Mouse (Mus musculus) induced T-regulatory cell, adult 2 months (primary cell): Measurements from ENCODE around the gene Fam184b.
"Not testable (repeated sequence)": the region's sequence is repeated elsewhere in the genome, so short reads cannot be mapped to it uniquely, and the experiment has no call there.

Source experiments
- DNase-seq: peaks from one replicate; pipeline ENCODE4 v3.0.0-alpha.2; 2012; ENCODE audit warnings: low read depth

The Fam184b gene

DNA sequence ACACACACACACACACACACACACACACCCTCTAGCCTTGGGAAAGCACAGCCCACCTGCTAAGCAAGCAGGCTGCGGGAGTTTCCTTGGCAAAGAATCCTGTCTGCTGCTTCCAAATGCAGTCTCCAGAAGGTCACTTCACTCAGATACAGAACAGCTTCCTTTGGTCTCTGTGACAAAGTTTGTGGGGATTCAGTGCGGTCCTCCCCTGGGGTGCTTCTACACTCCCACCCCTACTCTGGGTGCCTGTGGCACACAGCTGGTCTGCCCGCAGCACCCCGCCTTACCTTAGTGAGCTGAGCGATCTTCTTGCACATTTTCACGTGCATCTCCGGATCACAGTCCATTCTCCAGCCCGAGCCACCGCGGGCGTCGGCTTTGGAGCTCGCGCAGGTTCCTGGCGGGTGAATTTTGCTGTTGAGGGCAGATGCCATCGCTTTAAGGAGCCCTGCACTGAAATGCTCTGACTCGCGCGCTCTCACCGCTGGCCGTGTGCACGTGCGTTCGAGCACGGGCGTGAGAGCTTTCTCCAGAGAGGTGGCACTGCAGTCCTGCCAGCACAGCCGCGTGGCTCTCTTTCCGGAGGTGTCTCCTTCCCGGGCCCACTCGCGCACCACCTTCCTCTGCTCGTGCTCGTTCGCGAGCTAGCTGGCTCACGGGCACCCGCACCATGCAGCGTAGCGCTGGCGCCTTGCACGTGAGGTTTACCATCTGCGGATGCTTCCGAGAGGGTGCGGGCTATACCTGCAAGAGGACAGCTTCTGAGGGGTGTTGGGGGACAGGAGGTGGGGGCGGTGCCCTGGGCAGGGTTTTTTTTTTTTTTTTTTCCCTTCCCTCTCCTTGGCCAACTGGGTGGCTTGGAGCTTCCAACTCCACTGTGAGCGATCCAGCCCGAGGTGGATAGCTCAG, at the start of gene Fam184b:
Gene Fam184b (minus strand): TSS at position 809 of the 909 bp plus-strand sequence.
- peak; percentile 29 for DNase-seq

- DNase-seq: no peak
These were observed 49.7 kb upstream of the Fam184b start for GRCm38 (mm10) chr5:45689152-45689551.

- DNase-seq: no peak
These were observed 46.8 kb upstream of the Fam184b start for GRCm38 (mm10) chr5:45686223-45686622.

GRCm38 (mm10) chr5:45685243-45685642, 45.8 kb upstream of the Fam184b start:
- DNase-seq: no peak

- DNase-seq: no peak
These were observed 44.0 kb upstream of the Fam184b start for GRCm38 (mm10) chr5:45683388-45683787.

DNA sequence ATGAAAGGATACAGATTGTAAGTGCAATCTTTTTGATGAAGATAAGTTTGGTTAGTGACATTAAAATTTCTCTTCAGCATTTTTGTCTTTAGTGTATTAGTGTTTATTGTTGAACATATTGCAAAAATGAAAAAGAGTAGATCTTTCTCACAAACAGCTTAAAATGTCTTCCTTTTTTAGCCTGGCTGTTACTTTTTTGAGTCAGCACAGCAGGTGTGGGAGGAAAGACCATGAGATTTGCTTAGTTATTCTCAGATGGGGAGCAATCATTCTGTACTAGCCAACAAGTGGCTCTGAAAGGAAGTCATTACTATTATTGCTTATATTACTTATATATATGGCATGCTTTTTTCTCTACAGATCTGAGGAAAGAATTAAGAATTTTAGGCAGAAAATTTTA, 40.5 kb upstream of the Fam184b start:
- DNase-seq: no peak

- no peak for DNase-seq
These were observed 38.2 kb upstream of the Fam184b start for GRCm38 (mm10) chr5:45677639-45678038.

DNA sequence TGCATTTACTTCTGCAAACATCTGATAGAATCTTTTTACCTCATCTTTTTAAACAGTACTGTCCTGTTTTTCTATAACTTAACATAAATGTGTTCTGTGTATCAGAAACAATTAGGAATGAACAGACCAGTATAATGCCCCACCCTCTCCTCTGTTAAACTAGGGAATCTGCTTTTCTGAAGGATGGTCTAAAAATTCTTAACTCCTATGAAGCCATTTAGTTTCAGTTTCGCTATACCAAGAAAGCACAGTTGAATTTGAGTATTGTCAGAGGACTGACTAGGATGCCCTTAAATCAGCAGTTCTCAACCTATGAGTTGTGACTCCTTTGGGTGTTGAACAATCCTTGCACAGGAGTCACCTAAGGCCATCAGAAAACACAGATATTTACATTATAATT, 35.6 kb upstream of the Fam184b start:
- peak; percentile 52 for DNase-seq

DNA sequence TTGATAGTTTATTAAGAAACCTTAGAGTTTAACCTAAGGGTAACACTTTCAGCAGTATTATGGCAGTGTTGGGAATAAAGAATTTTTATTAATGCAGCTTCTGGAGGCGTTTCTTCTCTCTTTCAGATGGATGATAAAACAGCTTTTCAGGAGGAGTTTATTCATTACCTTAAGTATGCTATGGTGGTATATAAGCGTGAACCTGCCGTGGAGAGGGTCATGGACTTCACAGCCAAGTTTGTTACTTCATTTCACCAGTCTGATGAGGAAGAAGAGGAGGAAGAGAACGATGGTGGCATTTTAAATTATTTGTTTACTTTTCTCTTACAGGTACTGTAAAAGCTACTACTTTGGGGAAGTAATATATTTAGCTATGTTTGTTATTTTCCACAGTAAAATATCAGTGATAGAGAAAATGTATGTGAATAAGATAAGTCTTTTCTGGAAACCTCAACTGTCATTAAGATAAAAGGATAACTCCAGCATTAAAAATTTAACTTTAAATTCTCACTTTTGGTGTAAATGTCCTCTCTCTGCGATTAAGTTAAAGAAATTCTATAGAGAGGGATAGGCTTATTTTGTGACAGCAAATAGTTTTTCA, 31.6 kb upstream of the Fam184b start:
- no peak for DNase-seq

- no peak for DNase-seq
These were observed 30.9 kb upstream of the Fam184b start for GRCm38 (mm10) chr5:45670280-45670670.

DNA sequence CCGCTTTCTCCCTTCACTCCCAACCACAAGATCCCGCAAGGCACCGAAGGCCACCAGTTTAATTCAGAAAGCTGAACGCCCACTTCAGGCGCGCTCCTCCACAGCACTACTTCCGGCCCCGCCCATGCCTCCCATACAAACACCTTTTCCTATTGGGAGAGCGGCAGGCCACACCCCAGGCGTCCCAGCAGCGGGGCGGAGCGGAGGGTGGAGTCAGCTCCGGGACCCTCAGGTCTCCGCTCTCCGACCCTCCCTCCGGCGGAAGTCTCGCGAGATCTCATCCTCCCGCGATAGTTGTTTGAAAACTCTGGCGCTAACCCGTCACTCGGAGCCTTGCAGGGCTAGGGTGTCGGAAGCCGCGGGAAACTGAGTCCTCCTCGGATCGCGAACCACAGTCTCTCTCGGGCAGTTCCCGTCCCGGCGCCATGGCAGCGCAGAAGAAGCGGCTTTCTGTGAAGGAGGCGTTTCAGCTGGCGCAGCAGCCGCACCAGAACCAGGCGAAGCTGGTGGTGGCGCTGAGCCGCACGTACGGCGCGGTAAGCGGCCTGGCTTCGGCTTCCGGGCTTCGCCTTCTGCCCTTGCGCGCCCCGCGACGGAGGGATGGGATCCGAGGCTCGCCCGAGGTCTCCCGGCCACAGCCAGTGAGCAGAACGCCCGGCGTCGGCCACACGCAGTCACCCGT, 30.3 kb upstream of the Fam184b start, which contains the start of gene Ncapg:
Gene Ncapg (plus strand): TSS at position 322 of the 682 bp plus-strand sequence.
- peak; percentile 99 for DNase-seq

GRCm38 (mm10) chr5:45669234-45669597, 29.8 kb upstream of the Fam184b start:
- no peak for DNase-seq

DNA sequence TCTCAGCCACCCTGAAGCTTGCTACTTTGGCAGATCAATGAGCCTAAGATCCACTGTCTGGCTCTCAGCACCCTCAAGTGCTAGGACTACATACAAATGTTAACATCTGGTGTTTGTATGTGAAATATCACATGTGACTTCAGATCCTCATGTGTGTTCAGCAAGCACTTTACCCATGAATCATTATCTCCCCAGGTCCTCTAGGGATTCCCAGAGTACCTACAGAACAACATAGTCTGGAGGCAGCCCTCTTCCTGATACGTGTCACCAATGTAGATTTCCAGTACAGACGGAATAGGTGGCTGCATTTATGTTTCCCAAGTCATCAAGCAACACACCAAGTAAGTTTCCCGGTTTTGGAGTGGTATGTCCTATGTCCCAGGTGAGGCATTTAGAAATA, 29.4 kb upstream of the Fam184b start:
- DNase-seq: peak; percentile 63

DNA sequence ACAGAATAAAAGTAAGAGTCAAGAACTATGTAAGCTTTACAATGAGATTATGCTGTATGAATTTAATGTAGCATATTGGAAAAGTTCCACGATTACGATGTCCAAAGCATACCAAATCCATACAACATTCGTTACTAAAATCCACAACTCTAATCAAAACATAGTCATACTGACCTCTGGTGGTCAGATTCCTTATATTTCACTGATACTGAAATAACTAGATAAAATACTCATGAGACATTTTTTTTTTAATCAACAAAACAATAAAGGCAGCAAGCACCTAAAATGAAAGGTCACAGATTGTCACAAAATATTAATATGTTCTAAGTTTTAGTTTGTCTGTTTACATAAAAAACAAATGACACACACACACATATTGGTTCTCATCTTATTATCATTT, 28.9 kb upstream of the Fam184b start:
- DNase-seq: peak; percentile 74

DNA sequence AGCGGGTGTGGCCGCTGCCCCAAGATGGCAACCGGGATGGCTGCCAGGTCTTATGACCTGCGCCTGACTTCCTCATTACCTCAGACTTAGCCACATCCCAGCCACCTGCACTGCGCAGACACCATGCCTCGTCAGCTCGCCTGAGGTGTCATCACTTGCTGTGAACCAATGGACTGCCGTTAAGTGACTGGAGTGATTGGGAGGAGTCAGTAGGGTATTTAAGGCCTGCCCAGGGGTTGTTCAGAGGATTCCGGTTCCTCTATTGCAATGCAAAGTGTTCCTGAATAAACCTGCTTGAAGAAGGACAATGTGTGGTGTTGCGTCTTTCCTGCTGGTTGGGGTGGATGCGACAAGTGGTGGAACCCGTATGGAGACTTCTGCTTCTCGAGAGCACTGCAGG, 19.0 kb upstream of the Fam184b start:
- not testable (repeated sequence) for DNase-seq

- no peak for DNase-seq
These were observed 11.8 kb upstream of the Fam184b start for GRCm38 (mm10) chr5:45651026-45651703.

- DNase-seq: no peak
These were observed 290 bp upstream of the Fam184b start for GRCm38 (mm10) chr5:45639715-45640092.

GRCm38 (mm10) chr5:45638378-45638777, 1.0 kb downstream of the Fam184b start:
- DNase-seq: no peak

GRCm38 (mm10) chr5:45629470-45629869, 9.9 kb downstream of the Fam184b start:
- no peak for DNase-seq

DNA sequence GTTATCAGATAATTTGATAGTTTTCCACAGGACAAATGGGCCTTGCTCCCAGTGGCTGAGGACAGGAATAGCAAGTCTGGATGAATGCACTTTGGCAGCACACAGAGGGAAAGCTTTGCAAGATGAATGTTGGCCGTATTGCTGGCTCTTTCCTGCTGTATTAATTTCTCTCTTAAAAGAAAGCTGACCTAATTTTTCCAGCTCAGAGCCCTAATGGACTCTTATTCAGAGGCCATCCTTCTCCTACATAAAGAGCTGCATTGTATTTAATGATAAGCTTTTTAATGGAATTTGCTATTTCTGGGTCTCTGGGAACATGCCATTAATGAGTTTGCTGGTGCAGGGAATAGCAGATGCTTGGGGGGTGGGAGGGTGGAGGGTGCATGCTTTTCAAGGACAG, 11.6 kb downstream of the Fam184b start:
- DNase-seq: no peak

DNA sequence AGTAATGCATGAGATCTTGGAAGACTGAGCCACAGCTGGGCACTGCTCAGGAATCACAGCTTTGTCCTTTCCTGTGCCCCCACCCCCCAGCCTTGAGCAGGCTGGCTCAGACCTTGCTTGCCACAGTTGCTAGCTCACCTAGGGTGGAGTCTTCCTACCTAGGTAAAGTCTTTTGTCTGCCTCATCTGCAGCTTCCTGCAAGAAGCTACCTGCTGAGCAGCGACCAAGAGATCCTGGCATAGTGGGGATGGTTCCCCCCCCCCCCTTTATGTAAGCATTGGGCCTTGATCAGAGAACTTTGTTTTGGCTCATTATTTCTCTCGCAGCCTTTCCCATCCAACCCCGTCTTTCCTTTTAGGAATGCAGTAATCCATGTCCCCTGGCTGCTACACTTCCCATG, 17.9 kb downstream of the Fam184b start:
- DNase-seq: no peak

DNA sequence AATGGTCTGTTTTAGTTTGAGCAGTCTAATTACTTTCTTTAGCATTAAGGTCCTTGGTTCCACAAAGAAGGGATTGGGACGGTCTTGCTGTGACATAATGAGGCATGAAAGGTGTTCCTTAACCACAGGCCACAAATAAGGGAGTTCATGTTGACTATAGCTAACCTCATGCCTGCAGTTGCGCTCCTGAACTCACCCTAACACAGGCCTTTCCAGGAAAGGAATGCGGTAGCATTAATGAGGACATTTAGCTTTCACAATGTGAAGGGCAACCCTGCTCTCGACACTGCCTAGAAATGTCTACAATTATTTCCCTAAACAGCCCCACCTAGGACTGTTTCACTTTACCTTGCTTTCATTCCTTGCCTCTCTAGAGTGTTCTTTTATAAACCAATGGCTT, 40.4 kb downstream of the Fam184b start:
- DNase-seq: no peak
